Mouse (Mus musculus): ENCODE measurements around the gene Lrmda.

Gene Lrmda

DNA sequence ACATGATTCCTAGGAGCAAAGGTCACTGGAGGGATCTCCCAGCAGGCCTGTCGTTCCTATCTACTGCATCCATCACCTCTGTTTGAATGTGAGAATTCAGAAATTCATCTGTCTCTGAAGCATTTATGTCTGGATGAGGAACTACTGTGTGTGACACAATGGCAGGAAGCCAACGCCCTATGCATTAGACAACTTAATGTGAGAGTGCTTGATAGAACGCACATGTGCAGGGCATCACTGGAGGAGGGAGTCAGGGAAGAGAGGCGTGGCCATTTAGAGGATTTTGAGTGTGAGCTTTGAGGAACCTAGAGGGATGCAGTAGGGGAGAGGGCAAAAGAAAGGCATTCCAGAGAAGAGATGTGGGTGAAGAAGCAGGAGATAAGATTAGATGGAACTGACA, 825.9 kb downstream of the Lrmda start:
- DNase-seq (ENCODE audit: low read depth, low spot score) = no peak

DNA sequence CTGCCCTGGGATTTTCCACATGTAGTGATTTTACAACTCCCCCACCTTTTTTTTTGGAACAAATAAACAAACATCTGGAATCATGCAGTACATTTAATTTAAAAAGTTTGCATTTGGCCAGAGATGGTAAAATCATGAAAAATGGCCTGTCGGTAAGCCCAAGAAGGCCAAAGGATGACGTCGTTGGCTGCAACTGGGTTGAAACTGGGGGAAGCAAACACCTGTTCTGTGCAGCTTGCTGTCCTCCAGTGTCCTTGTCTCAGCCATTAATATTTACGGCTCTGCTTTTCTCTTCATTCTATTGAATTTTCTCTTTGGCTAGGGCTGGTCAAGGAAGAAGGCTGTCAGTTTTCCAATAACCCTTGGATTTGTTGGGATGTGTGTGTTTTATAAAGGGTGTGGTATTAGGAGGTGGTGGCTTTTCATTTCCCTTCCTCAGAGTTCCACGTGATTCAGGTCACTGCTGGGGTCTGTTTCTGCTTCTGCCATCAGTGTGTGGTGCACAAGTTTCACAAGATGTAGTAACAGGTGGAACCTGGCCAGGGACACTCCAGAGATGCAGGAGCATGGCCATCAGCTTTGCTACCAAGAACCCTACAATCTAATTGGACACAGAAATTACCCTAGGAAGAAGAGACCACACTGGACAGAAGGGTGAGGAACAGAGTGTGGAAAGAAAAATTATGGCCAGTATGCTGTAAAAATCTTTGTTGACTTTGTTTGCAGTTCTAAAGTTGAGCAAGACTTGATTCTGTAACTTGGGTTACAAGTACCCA, 827.7 kb downstream of the Lrmda start:
- peak; percentile 46 for DNase-seq (ENCODE audit: low read depth, low spot score)

DNA sequence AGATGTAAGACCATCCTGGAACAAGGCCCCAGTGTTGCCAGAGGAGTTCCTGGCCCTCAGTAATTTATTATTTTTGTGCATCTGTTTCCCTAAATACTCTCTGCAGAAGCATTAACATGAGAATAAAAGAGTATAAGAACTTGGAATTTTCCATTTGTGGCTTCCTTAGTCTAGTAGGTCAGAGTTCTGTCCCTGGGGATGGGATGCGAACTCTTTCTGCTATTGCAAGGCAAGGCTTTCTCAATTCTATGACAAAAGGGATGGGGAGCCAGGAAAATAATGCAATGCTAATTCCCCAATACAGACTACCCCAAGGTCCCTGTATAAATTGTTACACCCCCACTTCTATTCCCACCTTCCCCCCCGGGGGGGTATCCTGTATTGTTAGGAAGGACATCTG, 829.6 kb downstream of the Lrmda start:
- DNase-seq (ENCODE audit: low read depth, low spot score) = peak; percentile 52

DNA sequence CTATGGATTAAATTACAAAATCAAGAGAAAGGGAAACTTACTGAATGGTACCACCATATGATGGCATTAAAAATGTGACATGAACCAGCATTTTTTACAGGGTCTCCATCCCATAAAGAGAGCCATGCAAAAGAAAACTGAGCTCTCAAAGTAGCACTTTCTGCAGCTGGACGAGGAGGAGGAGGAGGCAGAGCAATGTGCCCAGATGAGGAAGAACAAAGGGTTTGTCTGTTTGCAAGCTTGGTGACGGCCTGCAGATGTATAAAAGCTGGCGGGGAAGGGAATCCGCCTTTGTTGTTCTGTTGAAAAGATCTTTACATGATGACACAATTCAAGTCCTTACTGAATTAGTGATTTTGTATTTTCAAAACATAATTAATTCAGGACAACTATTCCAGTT, 841.1 kb downstream of the Lrmda start:
- no peak for DNase-seq (ENCODE audit: low read depth, low spot score)

DNA sequence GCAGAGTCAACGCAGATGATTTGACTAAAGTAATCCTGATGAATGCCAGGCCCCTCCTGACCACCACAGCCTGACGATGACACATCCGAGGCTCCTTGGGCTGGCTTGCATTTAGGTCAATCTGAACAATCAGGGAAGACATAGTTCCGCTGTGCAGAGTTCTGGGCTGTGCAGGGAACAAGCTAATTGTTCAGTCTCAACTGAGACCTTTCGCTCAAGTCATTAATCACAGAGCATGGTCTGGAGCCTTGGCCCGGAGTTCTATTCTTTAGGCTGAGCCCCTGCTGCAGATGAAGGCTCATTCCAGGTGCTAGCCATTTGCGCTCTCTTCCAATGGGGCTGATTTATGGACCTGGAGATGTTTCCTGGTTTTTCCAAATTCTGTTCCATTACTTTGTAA, 844.6 kb downstream of the Lrmda start:
- no peak for DNase-seq (ENCODE audit: low read depth, low spot score)

DNA sequence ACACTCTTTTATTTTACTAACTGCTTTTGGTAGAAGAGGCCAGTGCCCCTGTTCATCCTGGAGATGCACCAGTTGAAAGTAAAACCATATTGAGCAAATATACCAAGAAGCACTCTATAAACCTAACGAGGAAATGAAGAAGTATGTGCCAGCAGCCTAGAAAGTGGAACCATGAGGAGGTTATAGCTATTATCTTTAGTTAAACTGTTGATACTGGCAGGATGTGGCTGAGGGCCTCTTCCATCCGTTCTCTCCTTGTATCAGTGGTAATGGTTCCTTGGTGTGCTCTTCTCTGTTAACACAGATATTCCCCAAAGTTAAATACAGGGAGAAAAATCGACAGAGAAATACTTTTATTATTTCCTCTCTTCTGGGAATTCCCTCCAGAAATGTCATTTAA, 855.1 kb downstream of the Lrmda start:
- no peak for DNase-seq (ENCODE audit: low read depth, low spot score)

DNA sequence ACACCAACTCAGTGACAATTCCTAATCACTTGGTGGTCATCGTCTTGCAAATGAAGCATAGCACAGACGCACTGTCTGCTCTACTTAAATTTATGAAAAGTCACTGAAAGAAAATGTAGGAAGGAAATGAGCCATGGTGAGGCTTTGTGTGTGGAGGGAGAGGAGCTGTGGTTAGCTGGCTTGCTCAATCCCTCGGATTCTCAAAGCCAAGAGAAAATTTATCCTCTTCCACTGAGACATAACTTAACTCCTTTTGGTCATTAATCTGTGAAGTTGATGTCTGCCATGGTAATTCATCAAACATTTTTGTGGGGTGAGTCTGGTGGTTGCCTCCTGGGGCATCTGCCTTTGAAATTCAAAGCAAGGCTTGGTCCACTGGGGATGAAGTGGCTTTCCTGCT, 867.7 kb downstream of the Lrmda start:
- peak; percentile 84 for DNase-seq (ENCODE audit: low read depth, low spot score)

DNA sequence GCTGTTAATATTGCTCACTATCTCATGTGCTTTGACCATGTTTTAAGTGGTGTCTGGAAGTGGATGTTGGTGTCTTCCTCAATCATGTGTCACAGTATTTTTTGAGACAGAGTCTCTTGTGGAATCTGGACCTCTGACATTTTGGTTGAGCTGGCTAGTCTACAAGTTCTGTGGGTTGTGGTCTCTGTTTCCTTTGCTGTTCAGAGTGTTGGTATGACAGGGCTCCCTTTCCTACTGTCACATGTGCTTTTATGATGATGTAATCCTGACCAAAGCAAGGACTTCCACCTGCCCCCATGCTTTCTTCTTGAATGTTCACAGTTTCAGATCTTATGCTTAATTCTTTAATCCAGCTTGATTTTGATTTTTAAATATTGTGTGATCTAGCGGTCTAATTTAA, 879.8 kb downstream of the Lrmda start:
- DNase-seq (ENCODE audit: low read depth, low spot score) = no peak

DNA sequence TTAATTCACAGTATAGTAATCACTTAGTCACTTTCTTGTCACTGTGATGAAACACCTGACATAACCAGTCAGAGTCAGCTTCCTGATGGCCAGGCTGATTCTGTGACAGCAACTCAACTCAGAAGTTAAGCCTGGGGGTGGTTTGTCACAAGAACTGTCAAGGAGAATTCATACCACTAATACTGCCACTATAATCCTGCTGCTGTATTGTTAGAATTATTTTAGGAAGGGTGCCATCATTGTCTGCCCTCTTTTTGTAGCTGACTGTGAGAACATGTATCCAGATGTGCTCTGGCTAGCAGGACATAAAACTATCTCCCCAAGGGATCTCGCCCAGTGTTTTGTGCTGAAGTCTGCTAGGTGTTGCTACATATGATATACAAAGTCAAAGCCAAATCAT, 882.6 kb downstream of the Lrmda start:
- DNase-seq (ENCODE audit: low read depth, low spot score) = no peak

DNA sequence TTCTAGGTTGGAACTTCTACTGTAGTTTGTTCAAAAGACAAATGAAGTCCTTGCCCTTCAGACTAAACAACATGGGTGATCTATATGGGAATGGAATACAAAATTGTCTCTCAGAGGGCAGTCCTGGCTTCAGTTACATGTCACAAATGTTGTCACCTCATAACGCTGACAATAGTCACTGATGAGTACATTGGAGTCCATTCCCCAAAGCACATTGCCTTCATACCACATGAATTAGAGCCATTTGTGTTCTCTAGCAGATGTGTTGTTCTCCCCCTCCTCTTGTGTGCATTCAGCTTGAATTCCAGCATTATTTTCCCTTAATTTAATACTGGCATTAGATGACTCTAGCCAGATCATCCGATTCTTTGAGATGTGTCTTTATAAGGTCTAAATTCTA, 883.4 kb downstream of the Lrmda start:
- DNase-seq (ENCODE audit: low read depth, low spot score) = no peak

DNA sequence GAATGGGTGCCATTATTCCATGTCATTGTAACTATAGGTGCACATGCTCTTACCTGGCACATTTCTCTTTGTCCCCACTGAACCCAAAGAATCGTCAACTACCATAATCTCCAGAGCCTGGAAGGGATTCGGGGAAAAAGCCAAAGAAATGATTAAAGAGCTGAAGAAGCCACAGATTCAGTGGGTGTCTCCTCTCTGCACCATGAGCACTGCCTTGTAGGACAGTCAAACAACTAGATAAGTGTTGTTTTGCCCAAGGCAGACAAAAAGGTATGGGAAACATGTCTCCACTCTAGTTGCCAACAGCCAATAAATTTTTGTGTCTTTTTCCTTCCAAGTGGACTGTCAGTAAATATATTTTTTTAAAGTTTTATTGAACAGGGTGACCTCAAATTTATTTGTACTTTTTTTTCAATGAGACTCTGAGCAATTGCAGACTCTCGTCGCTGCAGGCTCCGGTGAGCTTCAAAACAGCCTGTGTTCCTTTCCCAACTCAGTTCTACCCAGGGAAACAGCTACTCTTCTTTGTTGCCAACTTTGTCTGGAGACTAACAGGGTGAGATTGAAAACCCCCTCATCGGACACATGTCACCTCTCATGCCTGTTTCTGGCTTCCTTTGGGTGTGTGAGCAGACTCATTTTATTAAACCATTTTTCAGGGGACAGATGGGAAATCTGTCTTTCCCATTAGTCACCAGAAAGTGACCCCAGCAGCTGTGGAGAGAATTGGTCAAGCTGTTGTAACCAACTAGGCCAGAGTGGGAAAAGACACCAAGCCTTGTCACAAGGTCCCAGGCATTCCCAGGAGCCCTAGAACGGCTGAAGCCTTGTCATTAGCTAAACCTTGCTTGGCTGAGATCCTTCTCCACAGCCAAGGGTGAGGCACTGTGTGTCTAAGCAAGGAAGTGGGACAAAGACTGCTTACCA, 886.5 kb downstream of the Lrmda start:
- peak; percentile 20 for DNase-seq (ENCODE audit: low read depth, low spot score)

DNA sequence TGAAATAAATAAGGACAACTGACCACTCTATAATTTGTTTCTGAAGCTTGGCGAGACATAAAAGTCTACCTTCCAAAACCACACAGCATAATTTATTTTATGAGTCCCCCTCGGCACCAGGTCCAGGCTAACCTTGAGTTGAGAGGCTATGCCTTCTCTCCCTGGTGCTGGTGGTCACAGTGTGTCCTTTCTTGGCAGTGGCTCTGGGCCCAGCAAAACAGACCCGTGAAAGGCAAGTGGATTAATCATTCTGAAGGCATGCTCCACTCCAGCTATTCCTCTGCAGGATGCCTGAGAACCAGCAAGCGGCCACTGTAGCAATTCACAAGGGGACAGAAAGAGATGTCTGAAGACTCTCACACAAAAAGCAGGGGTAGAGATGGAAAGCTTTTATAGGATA, 887.2 kb downstream of the Lrmda start:
- DNase-seq (ENCODE audit: low read depth, low spot score) = peak; percentile 68

DNA sequence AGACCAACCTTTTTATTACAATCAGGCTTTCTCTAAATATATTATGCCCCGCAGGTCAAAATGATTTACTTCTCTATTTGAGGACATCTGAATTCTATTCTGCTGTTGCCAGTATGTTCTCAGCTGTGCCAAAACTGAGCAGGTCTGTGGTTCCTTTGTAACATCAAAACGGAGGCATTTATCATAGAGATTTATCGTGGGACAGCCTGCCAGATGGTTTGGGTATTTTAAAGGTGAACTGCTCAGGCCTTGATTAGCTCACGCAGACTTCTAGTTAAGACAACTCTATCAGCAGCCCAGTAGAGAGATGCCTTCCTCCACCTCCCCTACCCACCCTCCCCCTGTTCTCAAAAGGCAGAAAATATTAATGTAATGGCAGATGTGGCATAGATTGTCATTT, 887.7 kb downstream of the Lrmda start:
- DNase-seq (ENCODE audit: low read depth, low spot score) = peak; percentile 49

DNA sequence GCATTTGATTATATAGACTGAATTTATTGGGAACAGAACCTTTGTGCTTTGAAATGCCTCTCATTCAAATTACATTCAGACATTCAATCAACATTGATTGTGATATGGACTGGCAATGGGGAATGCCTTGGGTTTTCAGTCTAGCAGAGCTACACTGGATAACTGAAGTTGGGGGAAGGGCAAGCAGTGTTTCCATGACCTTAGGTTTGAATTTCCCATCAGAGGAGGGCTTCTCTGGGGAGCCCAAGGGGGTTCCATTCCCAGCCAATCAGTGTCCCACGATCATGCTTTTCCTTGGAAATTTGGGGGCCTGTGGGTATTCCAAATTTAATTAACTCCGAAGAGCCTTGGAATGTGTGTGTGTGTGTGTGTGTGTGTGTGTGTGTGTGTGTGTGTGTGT, 888.5 kb downstream of the Lrmda start:
- no peak for DNase-seq (ENCODE audit: low read depth, low spot score)

DNA sequence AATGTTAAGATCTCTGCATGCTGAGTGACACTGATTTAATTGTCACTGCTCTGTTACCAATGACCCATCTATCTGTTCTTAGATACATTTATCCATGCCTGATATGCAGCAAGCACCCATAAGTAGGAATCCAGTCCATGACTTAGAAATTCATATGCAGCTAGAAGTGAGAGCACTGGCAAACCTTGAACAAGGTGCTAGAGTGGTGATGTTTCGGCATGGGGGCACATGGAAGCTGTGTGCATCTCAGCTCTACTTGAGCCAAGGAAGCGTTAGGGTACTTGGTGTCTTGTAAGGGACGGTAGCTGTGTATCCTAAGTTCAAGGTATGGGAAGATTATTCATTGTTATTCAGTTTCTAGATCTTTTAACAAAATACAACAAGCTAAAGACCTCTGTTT, 896.0 kb downstream of the Lrmda start:
- DNase-seq (ENCODE audit: low read depth, low spot score) = no peak

DNA sequence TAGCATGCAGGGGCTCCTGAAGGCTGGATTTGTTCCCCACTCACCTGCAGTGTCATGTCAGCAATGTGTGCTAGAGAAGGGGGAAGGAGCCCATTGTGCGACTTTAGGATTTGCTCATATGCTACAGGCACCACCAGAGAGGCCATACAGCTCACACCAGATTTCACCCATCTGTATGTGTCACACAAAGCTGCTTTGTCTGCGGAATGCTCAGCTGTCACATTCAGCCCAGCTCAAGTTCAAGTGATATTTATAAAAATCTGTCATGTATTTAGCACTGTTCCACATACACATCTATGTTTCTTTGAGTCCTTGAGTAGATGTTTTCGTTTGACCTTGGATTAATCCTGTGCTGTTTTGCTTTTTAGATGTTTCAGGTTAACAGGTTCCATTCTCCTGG, 899.0 kb downstream of the Lrmda start:
- no peak for DNase-seq (ENCODE audit: low read depth, low spot score)

DNA sequence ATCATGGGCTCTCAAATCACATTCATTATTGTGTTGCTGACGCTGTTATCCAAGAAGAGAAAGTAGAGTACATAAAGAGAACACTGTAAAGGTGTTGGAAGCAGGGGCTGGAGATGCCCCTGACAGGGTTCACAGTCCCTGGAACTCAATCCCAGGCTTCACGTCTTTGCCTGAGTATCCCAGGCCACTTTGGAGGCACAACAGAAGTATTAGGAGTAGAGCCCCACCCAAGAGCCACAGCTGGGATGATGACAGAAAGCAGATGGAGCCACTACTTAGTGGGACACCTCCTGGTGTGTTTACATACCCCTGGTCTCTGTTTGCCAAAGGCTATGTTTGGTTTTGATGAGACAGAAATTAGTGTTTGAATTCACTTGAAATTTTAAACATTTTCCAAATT, 899.4 kb downstream of the Lrmda start:
- DNase-seq (ENCODE audit: low read depth, low spot score) = no peak

DNA sequence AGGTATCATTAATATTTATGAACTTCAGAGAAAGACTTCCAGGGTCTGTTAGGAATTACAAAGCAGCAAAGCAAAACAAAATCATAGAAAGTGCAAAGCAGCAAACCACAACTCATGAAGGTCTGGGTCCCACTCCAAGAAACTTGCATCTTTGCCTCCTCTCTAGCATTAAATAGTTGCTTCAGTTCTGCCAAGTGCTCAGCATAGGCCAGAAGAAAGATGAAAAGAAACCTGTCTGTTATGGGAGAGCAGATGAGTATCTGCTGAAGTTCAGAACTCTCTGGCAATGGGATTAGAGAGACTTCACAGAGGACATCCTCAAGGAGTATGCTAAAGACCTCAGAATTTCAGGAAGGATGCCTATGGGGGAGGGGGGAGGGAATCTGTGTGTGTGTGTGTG, 901.6 kb downstream of the Lrmda start:
- peak; percentile 5 for DNase-seq (ENCODE audit: low read depth, low spot score)

DNA sequence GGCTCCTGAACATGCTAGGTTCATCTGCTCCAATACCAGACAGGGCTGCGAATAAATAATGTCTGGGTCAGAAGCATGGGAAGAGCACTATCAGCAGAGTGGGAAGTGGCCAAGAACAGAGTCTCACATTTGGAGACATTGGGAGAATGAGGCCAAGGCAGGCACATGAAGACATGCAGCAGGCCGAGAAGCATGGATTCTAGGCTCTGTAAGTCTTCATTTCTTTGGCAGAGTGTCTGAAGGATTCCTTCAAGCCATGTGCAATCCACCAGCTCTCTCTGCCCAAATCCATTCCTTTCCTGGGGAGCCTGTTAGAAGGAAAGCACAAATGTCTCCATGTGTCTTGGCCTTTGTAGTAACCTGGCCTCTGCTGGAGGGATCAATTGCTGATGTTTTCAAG, 902.3 kb downstream of the Lrmda start:
- no peak for DNase-seq (ENCODE audit: low read depth, low spot score)

DNA sequence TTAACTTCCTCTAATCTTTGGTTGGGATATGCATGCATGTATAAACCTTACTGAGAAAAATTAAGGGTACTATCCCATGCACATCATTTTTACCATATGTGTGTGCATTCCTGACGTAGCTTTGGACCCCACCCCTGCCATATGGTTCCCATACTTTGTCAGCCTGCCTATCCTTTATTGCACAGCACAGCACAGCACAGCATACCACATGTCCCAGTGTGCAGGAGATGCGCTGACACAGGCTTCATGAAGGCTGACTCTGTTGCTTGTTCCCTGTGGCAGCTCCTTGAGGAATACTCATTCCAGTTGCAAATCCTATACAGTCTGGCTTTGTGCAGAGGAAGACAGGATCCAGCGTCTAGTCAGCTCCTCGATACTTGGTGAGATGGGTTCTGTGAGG, 903.1 kb downstream of the Lrmda start:
- DNase-seq (ENCODE audit: low read depth, low spot score) = no peak

DNA sequence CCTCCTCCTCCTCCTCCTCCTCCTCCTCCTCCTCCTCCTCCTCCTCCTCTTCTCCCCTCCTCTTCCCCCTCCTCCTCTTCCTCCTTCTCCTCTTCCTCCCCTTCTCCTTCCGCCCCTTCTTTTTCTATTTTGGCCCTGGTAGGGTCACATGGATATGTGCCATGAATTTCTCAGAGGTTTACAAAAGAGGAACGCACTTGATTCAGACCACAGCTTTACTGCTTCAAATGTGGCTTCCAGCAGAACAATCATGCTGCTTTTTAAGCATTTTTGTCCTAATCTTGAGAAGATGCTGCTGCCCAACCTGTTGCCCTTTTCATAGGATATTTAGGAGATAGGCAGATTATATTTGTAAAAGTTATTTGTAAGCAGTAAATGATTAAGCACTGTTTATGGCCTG, 903.7 kb downstream of the Lrmda start:
- no peak for DNase-seq (ENCODE audit: low read depth, low spot score)

DNA sequence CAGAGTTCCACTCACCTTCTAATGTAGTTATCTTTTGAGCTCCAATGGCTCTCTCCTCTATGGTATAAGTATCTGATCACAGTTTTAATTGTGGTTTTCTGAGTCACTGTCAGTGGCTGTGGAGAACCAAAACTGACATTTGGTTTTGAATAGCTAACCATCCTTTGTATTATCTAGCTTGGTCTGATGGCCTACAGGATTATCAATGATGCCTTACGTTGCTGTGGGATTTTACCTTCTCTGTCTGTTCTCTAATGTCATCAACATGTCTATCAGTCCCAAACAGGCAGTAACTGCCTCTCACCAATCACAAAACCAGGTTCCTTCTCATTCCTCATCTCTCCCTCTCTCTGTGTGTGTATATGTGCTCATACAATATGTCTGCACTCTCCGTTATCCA, 908.8 kb downstream of the Lrmda start:
- DNase-seq (ENCODE audit: low read depth, low spot score) = no peak

DNA sequence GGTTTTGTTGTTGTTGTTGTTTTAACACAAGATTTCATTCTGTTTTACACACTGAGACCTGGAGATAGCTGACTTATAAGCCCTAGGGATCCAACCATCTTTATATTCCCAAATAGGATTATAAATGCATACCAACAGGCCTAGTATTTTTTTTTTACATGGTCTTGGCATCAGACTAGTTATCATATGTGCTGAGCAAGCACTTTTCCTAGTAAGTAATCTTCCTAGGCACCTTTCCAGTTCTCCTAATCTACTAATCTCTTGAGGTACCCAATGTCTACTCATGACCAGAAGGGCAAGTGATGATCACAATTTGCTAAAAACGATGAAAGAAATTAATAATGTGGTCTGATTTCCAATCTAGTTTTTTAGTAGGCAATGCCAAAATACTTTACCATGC, 909.2 kb downstream of the Lrmda start:
- no peak for DNase-seq (ENCODE audit: low read depth, low spot score)

Data from 3T3-L1 (cell line).